Mouse (Mus musculus) G1E (cell line): Measurements from ENCODE around the gene Armc9.

Experiments
- POLR2AphosphoS5 ChIP-seq: IDR thresholded peaks from 2 replicates; pipeline ENCODE4 v1.6.1; 2012; ENCODE audit warnings: low read depth, low read length, inconsistent platforms; ENCODE audit not compliant: insufficient replicate concordance
- TAL1 ChIP-seq: conservative IDR thresholded peaks from 2 replicates; pipeline ENCODE4 v1.6.1; 2012; ENCODE audit warnings: low read depth, low read length, inconsistent platforms, mixed read lengths

DNA sequence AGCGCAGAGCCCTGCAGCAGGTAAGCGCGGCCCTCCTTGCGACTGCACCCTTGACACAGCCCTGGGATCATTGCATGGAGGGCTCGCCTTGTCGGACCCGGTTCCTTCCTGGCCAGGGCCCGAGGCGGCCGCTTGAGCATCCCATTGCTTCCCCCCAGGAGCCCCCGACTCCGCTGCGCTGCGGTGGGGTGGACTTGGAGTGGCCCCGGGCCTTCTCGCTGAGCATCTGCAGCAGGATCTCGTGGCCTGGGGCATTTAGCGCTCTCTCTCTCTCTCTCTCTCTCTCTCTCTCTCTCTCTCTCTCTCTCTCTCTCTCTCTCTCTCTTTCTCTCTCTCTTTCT, 214 bp downstream of the Armc9 start:
- TF ChIP-seq TAL1 = no peak
- no peak for TF ChIP-seq POLR2AphosphoS5
